In genomic region chr5:31080795-31081164, GRCm38 (mm10) we compare ENCODE assay signal across 16 mouse cellular contexts. TPM values are rescaled to one million over a fixed set of nuclear protein-coding genes. Genes with fewer than 3 reads are reported as not detected.
"Had no signal": no experiment of that assay in that cellular context is flagged by ENCODE, and none has a peak within 500 bp of the region (broad histone marks: within the 10 kb centered on the region; RNA-seq: fewer than 3 reads in every experiment).

No protein-coding gene starts in this region.

- H3K27ac ChIP-seq: kidney, embryonic 15.5 days; limb, embryonic 10.5 days; limb, embryonic 13.5 days; liver, embryonic 12.5 days; liver, embryonic 15.5 days; macrophage; midbrain, embryonic 12.5 days; midbrain, embryonic 15.5 days; neural tube, embryonic 13.5 days; stomach, embryonic 15.5 days had no signal

- H3K4me3 ChIP-seq: kidney, embryonic 15.5 days; limb, embryonic 10.5 days; limb, embryonic 13.5 days; liver, embryonic 12.5 days; liver, embryonic 15.5 days; midbrain, embryonic 12.5 days; midbrain, embryonic 15.5 days; neural tube, embryonic 13.5 days; stomach, embryonic 15.5 days had no signal

RNA-seq across cellular contexts. Expression of gene Dnajc5g, which starts 25.3 kb away (rescaled TPM):
- total RNA-seq: layer of hippocampus, adult 18-20 months; layer of hippocampus, postnatal 25 days; left cerebral cortex, adult 8-10 months; left cerebral cortex, postnatal 14 days; megakaryocyte, adult 5-6 weeks; neutrophil, adult 5-6 weeks had no signal

RNA-seq across cellular contexts. Expression of gene Slc30a3, which starts 27.3 kb away (rescaled TPM):
- total RNA-seq: megakaryocyte, adult 5-6 weeks; neutrophil, adult 5-6 weeks had no signal
